Mouse (Mus musculus) G1E (cell line): ENCODE measurements at regions not wholly inside any gene's neighbourhood (a gene's known extent, or its start where the extent isn't known, plus 50 kb on each side); places are given as distances from the start of the nearest gene placed in this dataset.

ENCODE experiments used
- CTCF ChIP-seq: IDR thresholded peaks from 2 replicates; pipeline ENCODE4 v1.5.1; 2012; ENCODE audit warnings: low read depth, low read length, inconsistent platforms, mixed read lengths
- GATA1 ChIP-seq: IDR thresholded peaks from 2 replicates; pipeline ENCODE4 v1.6.1; 2012; ENCODE audit warnings: borderline replicate concordance, low read length, inconsistent platforms, mixed read lengths

GRCm38 (mm10) chr10:17648077-17648476 is 74.9 kb upstream of the Cited2 start:
- TF ChIP-seq CTCF (no peak), GATA1 (no peak)
